Mouse (Mus musculus) embryonic facial prominence, embryonic 14.5 days (tissue): ENCODE measurements around the gene Phyhipl. TPM values are rescaled to one million over a fixed set of nuclear protein-coding genes. Genes with fewer than 3 reads are reported as not detected.

Source experiments
- ATAC-seq: fragments of 200-750 bp; cut with Nextera tagmentation; 2 replicates; pipeline ENCODE4 v1.8.0; 2017; ENCODE audit warnings: low read depth, moderate number of reproducible peaks, moderate TSS enrichment
- DNase-seq: peaks from one replicate; pipeline ENCODE4 v3.0.0-alpha.2; 2015; ENCODE audit warnings: low spot score
- H3K27ac ChIP-seq: fragments of 300-500 bp; sonication (generic); replicated peaks from 2 replicates; pipeline ENCODE4 v1.5.1; 2014; ENCODE audit warnings: low read depth, mild to moderate bottlenecking, low read length, moderate library complexity
- H3K27me3 ChIP-seq: fragments of 300-500 bp; sonication (generic); replicated peaks from 2 replicates; pipeline ENCODE4 v1.6.1; 2014; ENCODE audit warnings: low read length; ENCODE audit not compliant: control insufficient read depth, insufficient read depth
- H3K36me3 ChIP-seq: fragments of 300-500 bp; sonication (generic); 2 replicates; pipeline ENCODE4 v1.6.1; 2014; ENCODE audit warnings: low read length, mixed read lengths; ENCODE audit not compliant: control insufficient read depth, insufficient read depth
- H3K4me1 ChIP-seq: fragments of 300-500 bp; sonication (generic); 2 replicates; pipeline ENCODE4 v1.6.1; 2014; ENCODE audit warnings: antibody characterized with exemption, low read length; ENCODE audit not compliant: control insufficient read depth, insufficient read depth
- H3K4me2 ChIP-seq: fragments of 300-500 bp; sonication (generic); 2 replicates; pipeline ENCODE4 v1.6.1; 2014; ENCODE audit warnings: low read depth, mild to moderate bottlenecking, low read length, moderate library complexity, mixed read lengths
- H3K4me3 ChIP-seq: fragments of 300-500 bp; sonication (generic); 2 replicates; pipeline ENCODE4 v1.5.1; 2014; ENCODE audit warnings: low read depth, mild to moderate bottlenecking, low read length
- H3K9ac ChIP-seq: fragments of 300-500 bp; sonication (generic); 2 replicates; pipeline ENCODE4 v1.6.1; 2014; ENCODE audit warnings: low read depth, mild to moderate bottlenecking, low read length, moderate library complexity, mixed read lengths
- H3K9me3 ChIP-seq: fragments of 300-500 bp; sonication (generic); 2 replicates; pipeline ENCODE4 v1.6.1; 2016; ENCODE audit warnings: low read length; ENCODE audit not compliant: control insufficient read depth
- WGBS: fragments of 180-500 bp; shearing (Covaris S2); extraction: QIAGEN DNeasy Blood & Tissue Kit; methylation state at CpG from one replicate; pipeline ENCODE4 v1.1.7; 2014; 5-methylcytosine and 5-hydroxymethylcytosine counted together
- polyA plus RNA-seq: library from polyadenylated mRNA; unstranded; fragments of >200 nt; fragmentation: Nextera tagmentation; extraction: Ambion mirVana; gene quantifications from 2 replicates; pipeline ENCODE4 v1.2.1, GENCODE M21; 2014

Gene Phyhipl
- polyA plus RNA-seq, 1 experiment from 2014 or later = 6.2 TPM

DNA sequence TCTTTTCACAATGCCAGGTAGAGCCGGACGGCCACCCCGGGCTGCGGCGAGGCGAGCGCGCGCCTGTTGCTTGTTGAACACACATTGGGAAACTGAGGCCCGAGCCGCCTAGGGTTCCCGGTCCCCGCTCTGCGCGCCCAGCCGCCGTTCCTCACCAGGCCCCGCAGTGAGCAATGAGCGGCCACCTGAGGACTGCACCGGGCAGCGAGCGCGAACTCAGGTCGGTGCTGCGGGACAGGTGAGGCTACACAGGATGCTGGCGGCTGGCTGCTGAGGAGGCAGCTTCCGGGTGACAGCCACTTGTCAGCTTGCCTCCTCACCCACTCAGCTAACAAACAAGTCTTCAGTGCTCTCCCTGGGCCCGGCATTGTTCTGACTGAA, 55.9 kb downstream of the Phyhipl start:
- under 1% methylated on average over 9 of the region's 28 CpGs for WGBS
- Histone ChIP-seq H3K4me1 (peaks cover 4% of the 10 kb centered on the region; the same call in 1 of the 2 replicates), H3K27me3 (peaks cover 24% of the 10 kb centered on the region), H3K4me3 (peak overlapping the region; percentile 72), H3K9me3 (peaks cover 3% of the 10 kb centered on the region; the same call in 1 of the 2 replicates), H3K4me2 (peak overlapping the region; percentile 94), H3K9ac (peak overlapping the region; percentile 54), H3K27ac (0 out of 2 replicates have a peak overlapping the region, but pooled peaks have one; percentile 21), H3K36me3 (no peaks in the 10 kb centered on the region)
- ATAC-seq (peak; percentile 31; the same call in 1 of the 2 replicates), DNase-seq (no peak)

- Histone ChIP-seq H3K4me2 (peak overlapping the region; percentile 94), H3K4me3 (peak overlapping the region; percentile 72), H3K9ac (peak overlapping the region; percentile 54), H3K4me1 (peaks cover 4% of the 10 kb centered on the region; the same call in 1 of the 2 replicates), H3K36me3 (no peaks in the 10 kb centered on the region), H3K9me3 (peaks cover under 1% of the 10 kb centered on the region; the same call in 1 of the 2 replicates), H3K27me3 (peaks cover 24% of the 10 kb centered on the region), H3K27ac (0 out of 2 replicates have a peak overlapping the region, but pooled peaks have one; percentile 21)
- peak; percentile 95 for ATAC-seq
- peak; percentile 89 for DNase-seq
- WGBS = under 1% methylated on average over 40 of the region's 124 CpGs
Observed at GRCm38 (mm10) chr10:70599126-70599924, 56.4 kb downstream of the Phyhipl start.

DNA sequence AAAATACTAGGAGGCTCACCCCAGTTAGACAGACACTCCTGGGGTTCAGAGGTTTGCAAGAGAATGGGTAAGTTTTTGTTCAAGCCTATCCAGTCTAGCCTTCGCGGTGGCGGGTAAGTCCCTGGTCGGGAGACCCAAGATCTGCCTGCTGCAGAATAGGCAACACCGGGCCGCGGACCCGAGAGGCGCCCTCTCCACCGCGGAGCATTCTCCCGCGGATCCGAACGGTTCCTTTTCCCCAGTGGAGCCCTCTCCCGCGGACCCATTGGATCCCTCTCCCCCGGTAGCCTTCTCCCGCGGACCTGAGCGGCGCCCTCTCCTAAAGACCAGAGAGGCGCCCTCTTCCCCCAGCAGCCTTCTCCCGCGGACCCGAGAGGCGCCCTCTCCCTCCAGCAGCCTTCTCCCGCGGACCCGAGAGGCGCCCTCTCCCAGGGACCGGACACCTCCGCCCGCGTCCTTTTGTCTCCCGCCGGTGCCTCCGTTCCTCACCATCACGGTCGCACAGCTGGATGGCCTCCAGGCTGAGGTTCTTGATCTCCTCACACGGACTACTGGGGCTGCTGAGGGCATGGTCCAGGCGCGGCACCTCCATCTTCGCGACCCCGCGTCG, 57.1 kb downstream of the Phyhipl start:
- Histone ChIP-seq H3K9me3 (no peaks in the 10 kb centered on the region), H3K36me3 (no peaks in the 10 kb centered on the region), H3K4me3 (peak overlapping the region; percentile 72), H3K4me2 (peak overlapping the region; percentile 94), H3K27ac (no peak overlapping the region), H3K27me3 (peaks cover 24% of the 10 kb centered on the region), H3K9ac (peak overlapping the region; percentile 51; the same call in 1 of the 2 replicates), H3K4me1 (peaks cover 4% of the 10 kb centered on the region; the same call in 1 of the 2 replicates)
- ATAC-seq = peak; percentile 54
- peak; percentile 19 for DNase-seq
- WGBS = under 1% methylated on average over 29 of the region's 48 CpGs

DNA sequence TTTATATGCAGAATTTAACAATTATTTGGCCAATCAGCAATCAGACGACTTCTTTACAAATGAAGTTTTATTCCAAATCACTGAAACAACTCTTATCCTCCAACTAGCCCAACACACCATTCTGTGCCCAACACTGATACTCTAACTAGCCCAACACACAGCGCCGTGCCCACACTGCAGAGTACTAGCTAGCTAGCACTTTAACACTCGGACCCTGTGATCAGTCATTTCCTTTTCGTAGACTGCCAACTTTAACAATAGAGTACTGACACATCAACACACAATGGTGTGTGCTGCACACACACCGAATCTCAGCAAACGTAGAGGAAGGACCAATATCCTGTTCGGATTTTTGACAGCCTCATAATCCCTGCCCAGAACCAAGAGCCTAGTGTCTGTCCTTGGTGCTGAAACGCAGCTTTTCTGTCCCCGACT, 57.7 kb downstream of the Phyhipl start:
- DNase-seq (peak; percentile 85), ATAC-seq (no peak)
- Histone ChIP-seq H3K9me3 (no peaks in the 10 kb centered on the region), H3K4me3 (peak overlapping the region; percentile 72), H3K27ac (no peak overlapping the region), H3K27me3 (peaks cover 24% of the 10 kb centered on the region), H3K36me3 (no peaks in the 10 kb centered on the region), H3K4me1 (peaks cover 4% of the 10 kb centered on the region; the same call in 1 of the 2 replicates), H3K9ac (no peak overlapping the region), H3K4me2 (peak overlapping the region; percentile 94)
- 23% methylated on average over 10 of the region's 10 CpGs for WGBS

- no peak overlapping the region for H3K4me3 ChIP-seq
- DNase-seq (peak; percentile 2), ATAC-seq (no peak)
- WGBS = 66% methylated on average over 1 of the region's 1 CpGs
- H3K9me3 ChIP-seq = no peaks in the 10 kb centered on the region
- no peak overlapping the region for H3K9ac ChIP-seq
- no peaks in the 10 kb centered on the region for H3K36me3 ChIP-seq
- no peak overlapping the region for H3K27ac ChIP-seq
- H3K4me2 ChIP-seq = no peak overlapping the region
- H3K27me3 ChIP-seq = peaks cover 6% of the 10 kb centered on the region
- peaks cover 4% of the 10 kb centered on the region; the same call in 1 of the 2 replicates for H3K4me1 ChIP-seq
Observed at GRCm38 (mm10) chr10:70594007-70594406, 61.8 kb downstream of the Phyhipl start.

DNA sequence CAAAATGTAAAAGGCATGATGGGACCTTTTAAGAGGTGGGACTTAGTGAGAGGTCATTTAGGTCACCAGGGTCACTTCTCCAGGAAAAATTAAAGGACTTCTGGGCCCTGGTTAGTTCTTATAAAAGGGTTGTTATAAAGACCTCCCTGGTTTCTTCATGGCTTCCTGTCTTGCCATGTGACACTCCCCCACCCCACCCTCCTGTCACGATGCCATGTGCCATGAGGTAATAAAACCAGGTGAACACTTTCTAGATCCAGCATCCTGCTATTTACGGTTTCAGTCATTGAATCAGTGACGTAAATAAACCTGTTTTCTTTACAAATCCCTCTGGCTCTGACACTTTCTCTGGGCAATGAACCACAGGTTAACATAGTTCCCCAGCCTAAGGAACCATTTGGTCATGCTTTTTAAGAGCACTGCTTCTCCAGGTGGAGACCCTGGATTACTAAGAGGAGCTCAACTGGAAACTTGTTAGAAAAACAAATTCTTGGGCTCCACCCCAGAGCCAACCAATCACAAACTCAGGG, 68.8 kb downstream of the Phyhipl start:
- Histone ChIP-seq H3K36me3 (no peaks in the 10 kb centered on the region), H3K4me2 (no peak overlapping the region), H3K4me1 (no peaks in the 10 kb centered on the region), H3K9ac (no peak overlapping the region), H3K4me3 (no peak overlapping the region), H3K27me3 (no peaks in the 10 kb centered on the region), H3K27ac (no peak overlapping the region), H3K9me3 (no peaks in the 10 kb centered on the region)
- WGBS = 62% methylated on average over 3 of the region's 3 CpGs
- ATAC-seq = no peak
- no peak for DNase-seq

DNA sequence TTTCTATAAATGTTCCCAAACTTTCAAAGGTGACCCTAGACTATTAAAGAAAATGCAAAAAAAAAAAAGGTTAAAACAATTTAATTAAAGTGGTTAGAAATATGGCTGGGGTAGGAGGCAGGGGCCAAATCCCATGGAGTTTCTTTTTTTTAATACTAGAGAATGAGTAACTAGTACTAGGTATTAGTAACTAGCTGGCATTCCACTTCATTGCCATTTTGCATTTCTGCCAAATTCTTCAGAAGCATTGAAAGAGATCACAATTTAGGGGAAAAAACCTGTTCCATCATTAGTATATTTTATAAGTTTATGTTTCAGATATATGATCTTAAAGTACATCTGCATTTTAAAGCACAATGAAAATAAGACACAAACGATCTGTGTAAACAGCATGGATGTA, 71.6 kb downstream of the Phyhipl start:
- Histone ChIP-seq H3K4me1 (no peaks in the 10 kb centered on the region), H3K27me3 (no peaks in the 10 kb centered on the region), H3K9me3 (no peaks in the 10 kb centered on the region), H3K4me3 (no peak overlapping the region), H3K4me2 (no peak overlapping the region), H3K36me3 (no peaks in the 10 kb centered on the region), H3K27ac (no peak overlapping the region), H3K9ac (no peak overlapping the region)
- ATAC-seq (no peak), DNase-seq (no peak)
- WGBS = 78% methylated on average over 1 of the region's 1 CpGs

GRCm38 (mm10) chr10:70581556-70582211, 74.1 kb downstream of the Phyhipl start:
- DNase-seq (no peak), ATAC-seq (no peak)
- no peaks in the 10 kb centered on the region for H3K4me1 ChIP-seq
- 61% methylated on average over 7 of the region's 7 CpGs for WGBS
- no peak overlapping the region for H3K27ac ChIP-seq
- H3K27me3 ChIP-seq = no peaks in the 10 kb centered on the region
- H3K9me3 ChIP-seq = no peaks in the 10 kb centered on the region
- no peak overlapping the region for H3K9ac ChIP-seq
- H3K4me2 ChIP-seq = no peak overlapping the region
- H3K4me3 ChIP-seq = no peak overlapping the region
- H3K36me3 ChIP-seq = no peaks in the 10 kb centered on the region
